Mouse (Mus musculus): Measurements from ENCODE around the gene Papola.

Papola gene

DNA sequence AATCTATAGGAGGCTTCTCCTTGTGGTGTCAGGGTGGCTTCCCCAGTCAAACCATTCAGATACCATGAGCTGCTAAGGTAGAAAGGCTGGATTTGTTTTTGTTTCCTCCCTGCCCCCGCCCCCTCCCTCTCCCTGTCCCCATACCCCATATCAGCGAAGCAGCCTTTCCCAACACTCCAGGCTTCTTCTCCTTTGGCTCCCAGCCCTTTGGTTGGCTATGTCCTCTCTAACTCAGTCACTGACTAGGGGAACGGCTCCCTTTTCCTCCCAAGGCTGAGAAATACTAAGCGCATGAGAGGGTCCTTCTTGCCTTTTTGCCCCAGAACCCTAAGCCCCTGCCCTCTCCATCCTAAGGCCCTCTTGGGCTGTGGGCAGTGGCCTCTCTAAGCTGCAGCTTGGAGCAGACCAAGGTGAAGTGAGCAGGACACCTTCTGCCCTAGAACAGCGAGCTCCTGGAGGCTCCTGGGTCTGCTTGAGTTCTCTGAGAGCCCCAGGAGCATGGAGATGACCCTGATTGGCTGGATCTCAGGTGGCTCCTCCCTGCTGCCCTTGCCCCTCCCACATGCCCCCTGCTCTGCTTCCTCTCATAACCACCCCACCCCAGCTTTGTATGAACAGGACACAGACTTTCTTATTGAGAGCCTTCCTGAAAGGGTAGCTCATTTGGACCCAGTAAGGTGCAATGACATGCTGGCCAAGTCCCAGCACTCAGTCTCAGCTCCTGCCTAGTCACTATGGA is 73.6 kb downstream of the Papola start:
- in situ Hi-C loops (cut with MboI, MseI), result no loop called here

DNA sequence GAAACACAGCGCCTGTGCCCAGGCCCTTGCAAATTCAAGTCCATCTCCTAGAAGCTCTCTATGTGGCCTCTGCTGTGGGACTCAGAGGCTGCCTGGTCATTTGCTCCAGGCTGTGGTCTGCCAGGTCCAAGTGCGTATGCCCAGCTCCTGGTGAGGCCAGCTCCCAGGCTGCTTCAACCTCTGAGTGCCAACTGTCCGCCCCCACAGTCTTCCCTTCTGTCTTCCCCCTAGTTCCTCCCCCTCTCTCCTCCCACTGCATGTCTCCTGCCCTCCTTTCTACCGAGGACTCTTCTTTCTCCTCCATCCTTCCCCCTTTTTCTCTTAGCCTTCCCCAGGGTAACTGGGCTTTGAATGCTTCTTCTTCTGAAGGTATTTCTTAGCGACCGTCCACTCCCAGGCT is 77.6 kb downstream of the Papola start:
- in situ Hi-C loops (cut with MboI, MseI), result no loop called here

DNA sequence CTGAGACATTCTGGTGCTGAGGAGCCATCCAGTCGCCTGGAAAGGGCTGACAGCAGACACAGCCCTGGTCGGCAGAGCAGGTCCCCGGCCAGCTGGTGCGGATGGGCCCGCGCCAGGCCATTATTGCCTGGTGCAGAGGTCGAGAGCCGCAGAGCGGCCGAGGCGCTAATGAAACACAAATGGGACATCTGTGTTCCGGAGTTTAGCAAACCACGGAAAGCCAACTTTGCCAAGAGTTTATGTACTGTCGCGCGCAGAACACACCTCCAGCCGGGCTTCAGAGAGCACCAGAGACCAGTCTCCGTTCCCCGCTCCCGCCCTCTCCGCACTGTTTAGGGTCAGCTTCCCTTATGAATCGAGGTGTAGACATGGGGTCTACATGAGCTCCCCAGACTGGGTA is 78.1 kb downstream of the Papola start:
- in situ Hi-C loops (cut with MboI, MseI), result no loop called here

DNA sequence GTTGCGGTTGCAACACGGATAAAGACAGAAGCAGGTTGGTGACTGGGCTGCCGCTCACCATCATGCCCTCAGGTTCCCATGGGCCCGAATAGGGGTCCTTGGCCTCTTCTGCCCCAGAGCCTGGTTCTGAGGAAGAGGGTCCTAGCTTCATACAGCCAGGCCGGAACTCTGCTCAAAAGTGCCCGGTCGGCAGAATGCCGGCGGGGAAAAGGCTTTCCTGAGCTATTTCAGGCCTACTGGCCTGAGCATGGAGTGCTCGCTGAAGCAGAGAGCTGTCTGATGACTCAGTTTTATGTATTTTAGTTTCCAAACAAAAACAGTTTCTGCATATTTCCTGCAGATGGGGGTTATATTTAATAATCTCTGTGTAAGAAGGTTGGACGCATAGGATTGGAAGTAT is 78.9 kb downstream of the Papola start:
- in situ Hi-C loops (cut with MboI, MseI), result no loop called here

DNA sequence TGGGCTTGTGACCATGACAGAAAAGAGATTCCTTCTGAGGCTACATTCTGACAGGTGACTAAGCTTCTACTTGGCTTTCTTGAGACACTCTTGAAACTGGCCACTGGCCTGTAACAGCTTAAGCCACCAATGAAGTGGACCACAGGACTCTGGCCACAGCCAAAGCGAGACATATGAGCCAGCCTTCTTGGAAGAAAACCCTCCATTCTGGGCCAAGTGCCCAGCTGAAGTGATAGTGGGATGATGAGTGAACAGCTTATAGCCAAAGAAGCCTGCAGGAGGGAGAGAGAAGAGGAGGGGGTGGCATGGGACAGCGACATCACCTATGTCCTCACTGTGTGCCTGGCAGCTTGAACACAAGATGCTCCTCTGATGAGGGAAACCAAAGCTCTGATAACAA is 83.2 kb downstream of the Papola start:
- in situ Hi-C loops (cut with MboI, MseI), result no loop called here

DNA sequence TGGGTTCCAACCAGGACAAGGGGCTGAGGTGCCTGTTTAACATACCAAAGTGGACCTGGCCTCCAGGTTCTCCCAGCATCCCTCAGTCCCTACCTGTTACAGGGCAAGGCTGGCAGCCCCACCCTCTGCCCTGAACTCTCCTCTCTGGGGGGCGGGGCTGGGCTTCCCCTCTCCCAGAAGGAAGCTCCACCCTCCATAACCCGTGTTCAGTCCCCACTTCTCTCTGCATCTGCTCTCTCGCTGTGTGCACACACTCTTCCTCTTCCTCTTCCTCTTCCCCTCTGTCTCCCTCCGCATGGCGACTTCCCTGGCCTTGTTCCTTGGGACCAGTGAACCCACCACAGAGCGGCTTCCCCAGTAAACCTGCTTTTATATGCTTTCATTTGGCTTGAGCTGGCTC is 84.7 kb downstream of the Papola start:
- in situ Hi-C loops (cut with MboI, MseI), result no loop called here

DNA sequence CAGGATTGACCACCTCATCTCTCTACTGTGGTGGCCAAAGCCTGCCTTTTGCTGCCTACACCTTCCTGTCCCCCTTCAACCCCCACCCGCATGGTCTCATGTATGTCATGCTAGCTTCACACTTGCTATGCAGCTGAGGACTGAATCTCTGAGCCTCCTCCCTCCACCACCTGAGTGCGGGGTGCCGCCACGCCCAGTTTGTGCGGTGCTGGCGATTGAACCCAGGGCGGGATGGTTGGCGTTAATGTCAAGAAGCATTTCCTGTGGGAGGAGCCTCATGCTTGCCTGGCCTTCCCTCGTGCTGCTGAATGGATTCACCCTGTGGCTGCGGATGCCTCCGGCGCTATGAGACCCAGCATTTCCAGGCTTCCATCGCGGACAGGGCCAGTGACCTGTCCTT is 85.2 kb downstream of the Papola start:
- in situ Hi-C loops (cut with MboI, MseI), result no loop called here

DNA sequence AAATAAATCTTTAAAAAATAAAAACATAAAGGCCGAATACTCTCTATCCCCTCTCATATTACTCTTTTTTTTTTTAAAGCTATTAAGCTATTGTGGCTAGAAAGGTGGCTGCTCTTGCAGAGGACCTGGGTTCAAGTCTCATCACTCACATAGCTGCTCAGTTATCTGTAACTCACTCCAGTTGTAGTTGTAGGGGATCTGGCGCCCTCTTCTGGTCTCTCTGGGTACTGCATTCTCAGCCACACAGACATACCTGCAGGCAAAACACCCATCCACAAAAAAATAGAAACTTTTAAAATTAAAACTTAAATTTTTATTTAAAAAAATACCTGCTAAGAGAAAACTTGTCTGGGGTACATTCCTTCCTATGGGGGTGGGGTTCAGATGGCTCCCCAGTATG is 88.8 kb downstream of the Papola start:
- in situ Hi-C loops (cut with MboI, MseI), result no loop called here

DNA sequence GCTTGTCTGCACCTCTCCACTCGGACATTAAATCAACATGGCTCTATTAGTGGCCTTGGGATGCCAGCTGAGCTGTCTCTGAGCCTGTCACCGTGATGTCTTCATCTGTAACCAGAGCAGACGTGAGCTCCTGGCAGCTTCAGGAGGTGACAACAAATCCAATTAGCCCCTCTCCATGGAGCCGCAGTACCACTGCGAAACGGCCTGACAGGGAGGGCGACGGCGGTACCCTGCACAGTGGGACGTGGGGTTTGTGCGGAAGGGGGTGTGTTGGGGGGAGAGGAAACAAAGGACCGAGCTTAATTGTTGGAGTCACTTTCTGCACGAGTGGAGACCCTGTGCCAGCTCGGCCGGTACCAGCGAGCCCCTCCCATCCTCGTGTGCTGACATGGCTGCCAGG is 90.6 kb downstream of the Papola start:
- in situ Hi-C loops (cut with MboI, MseI), result no loop called here

DNA sequence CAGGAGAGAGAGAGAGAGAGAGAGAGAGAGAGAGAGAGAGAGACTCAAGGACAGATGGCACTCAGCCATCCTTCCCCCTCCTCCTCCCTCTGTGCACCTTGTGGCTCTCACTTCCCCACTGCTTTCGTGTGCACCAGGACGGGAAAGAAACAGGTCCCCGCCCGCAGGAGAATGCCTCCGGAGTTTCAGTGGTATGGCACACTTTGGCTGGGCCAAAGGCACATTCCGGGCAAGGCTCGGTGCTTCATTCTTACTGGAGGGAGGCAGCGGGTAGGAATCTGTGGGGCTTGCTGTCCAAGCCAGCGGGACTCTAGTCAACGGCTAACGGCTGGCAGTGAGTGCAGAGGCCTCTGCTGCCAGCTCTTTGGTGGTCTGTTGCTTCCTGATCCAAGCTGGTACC is 92.0 kb downstream of the Papola start:
- in situ Hi-C loops (cut with MboI, MseI), result no loop called here

DNA sequence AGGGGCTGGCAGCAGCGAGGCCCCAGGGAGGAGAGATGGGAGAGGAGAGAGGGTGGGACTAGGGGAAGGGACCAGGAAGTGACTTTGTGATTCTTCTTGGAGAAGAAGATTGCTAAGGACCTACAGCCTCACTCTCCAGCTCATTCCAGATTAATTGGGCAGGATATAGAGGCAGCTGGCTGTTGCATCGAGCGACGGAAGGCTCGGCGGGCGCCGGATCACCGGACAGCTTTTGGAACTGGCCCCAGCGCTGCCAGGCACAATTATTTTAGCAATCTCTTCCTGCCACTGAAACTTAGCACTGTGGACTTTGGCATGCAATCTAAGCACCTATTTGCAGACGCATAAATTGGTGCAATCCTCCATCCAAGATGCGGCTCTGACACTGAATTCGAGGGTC is 92.4 kb downstream of the Papola start:
- in situ Hi-C loops (cut with MboI, MseI), result no loop called here

DNA sequence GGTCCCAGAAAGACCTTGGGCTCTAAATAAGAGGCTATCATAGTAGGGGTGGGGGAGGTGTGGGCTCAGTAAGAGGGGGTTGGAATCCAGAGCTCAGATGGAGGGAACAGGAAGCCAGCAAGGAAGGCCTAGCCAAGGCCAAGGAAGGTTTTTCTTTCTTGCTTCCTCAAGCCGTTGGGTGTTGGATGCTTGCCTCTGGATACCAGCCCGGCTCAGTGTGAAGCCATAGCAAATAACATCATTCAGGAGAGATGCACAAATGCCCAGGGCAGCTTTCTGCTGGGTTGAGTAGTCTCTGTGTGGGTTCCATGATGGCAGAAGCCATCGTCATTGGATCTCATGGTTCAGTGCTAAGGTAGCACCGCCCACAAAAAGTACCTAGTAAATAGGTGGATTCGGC is 94.3 kb downstream of the Papola start:
- in situ Hi-C loops (cut with MboI, MseI), result no loop called here

DNA sequence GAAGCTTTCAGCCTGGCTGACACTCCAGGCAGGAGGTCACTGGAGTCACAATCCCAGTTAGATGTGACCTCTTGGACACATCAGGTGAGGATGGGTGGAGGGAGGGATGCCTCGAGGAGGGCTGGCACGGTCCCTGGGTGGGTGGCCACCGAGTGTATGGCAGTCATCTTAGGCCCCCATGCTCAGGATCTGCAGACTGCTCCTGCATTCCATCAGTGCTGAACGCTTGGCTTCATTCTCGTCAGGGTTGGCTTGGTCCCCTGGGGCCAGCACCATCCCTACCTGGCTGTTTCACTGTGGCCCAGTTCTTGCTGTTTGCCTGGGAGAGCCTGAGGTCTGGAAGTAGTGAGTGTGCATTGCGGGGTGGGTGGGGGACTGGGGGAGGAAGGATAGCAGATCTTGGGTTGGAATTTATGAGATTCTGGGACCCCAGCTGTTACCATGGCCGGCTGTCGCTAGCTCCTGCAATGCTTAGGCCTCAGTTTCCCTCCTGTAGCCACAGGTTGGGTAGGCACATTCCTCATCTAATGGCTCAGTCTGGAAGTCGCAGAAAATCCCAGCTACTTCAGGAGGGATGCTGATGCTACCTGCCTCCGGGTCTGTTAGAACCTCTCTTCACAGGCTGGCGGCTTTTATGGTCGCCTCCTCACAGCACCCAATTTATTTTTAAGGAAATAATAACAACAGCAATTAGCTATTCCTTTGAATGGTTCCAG is 99.5 kb downstream of the Papola start:
- in situ Hi-C loops (cut with MboI, MseI), result no loop called here

DNA sequence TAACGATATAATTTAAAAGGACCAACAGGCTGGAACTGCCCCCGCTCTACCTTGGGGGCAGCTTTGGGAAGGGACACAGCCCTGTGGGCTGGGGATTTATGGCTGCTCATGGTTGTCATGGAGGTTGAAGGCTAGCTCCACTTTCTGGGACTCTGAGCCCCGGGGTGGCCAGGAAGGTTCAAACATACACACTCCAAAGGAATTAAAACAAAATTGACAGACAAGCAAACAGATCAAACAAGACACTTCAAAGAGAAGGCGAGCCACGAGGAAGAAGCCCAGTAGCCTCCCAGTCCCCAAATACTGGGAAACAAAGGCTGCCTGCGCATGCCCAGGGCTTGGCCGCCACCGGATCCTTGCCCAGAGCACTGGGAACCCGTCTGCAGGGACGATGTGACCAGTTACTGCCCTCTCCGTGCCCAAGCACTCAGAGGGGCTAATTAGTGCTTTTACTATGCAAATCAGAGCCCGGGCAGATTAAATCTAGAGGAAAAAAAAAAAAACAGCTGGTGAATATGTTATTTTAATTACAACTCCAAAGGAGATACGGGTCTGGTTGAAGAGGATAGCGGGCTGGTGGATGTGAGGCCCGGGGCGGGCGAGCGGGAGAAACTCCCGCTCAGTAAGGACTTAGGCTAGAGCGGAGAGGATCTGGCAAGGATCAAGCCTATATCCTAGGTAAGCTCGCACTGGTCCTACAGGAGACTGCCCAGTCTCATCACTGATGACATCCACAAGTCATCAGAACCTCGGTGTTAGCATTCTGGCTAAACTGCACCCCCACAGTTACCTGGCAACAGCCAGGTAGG is 100.2 kb downstream of the Papola start:
- in situ Hi-C loops (cut with MboI, MseI), result no loop called here
